Mouse (Mus musculus) lung, postnatal 36 days (tissue): ENCODE measurements around the gene Apoc2.

Source experiments
- DNase-seq: peaks from one replicate; pipeline ENCODE4 v3.0.0; 2022; ENCODE audit warnings: mixed read lengths

The Apoc2 gene

GRCm38 (mm10) chr7:19676662-19677061, 1.1 kb downstream of the Apoc2 start:
- no peak for DNase-seq

GRCm38 (mm10) chr7:19675824-19676223, 1.9 kb downstream of the Apoc2 start:
- no peak for DNase-seq

GRCm38 (mm10) chr7:19673083-19673699, 4.5 kb downstream of the Apoc2 start:
- no peak for DNase-seq

- DNase-seq: no peak
Observed at GRCm38 (mm10) chr7:19671511-19671910, 6.2 kb downstream of the Apoc2 start.

GRCm38 (mm10) chr7:19668947-19669721, 8.6 kb downstream of the Apoc2 start:
- DNase-seq: peak; percentile 98

- no peak for DNase-seq
Observed at GRCm38 (mm10) chr7:19667434-19667833, 10.3 kb downstream of the Apoc2 start.

GRCm38 (mm10) chr7:19666750-19667149, 11.0 kb downstream of the Apoc2 start:
- DNase-seq: no peak

- DNase-seq: peak; percentile 98
Observed at GRCm38 (mm10) chr7:19664955-19665841, 12.5 kb downstream of the Apoc2 start, which contains the start of gene Clptm1. TSS of gene Clptm1 (minus strand) at chr7:19665033.

- no peak for DNase-seq
Observed at GRCm38 (mm10) chr7:19664455-19664954, 13.2 kb downstream of the Apoc2 start.

- no peak for DNase-seq
Observed at GRCm38 (mm10) chr7:19663940-19664339, 13.8 kb downstream of the Apoc2 start.

GRCm38 (mm10) chr7:19652614-19653013, 25.1 kb downstream of the Apoc2 start:
- DNase-seq: no peak

- DNase-seq: peak; percentile 47
Observed at GRCm38 (mm10) chr7:19651063-19651786, 26.5 kb downstream of the Apoc2 start.

GRCm38 (mm10) chr7:19641223-19641622, 36.5 kb downstream of the Apoc2 start:
- DNase-seq: no peak

- no peak for DNase-seq
Observed at GRCm38 (mm10) chr7:19635074-19635827, 42.5 kb downstream of the Apoc2 start.

- no peak for DNase-seq
Observed at GRCm38 (mm10) chr7:19634591-19634990, 43.1 kb downstream of the Apoc2 start.

GRCm38 (mm10) chr7:19633855-19634254, 43.9 kb downstream of the Apoc2 start:
- no peak for DNase-seq

GRCm38 (mm10) chr7:19633197-19633596, 44.5 kb downstream of the Apoc2 start:
- DNase-seq: no peak

GRCm38 (mm10) chr7:19632720-19633119, 45.0 kb downstream of the Apoc2 start:
- DNase-seq: no peak

- no peak for DNase-seq
Observed at GRCm38 (mm10) chr7:19632275-19632674, 45.5 kb downstream of the Apoc2 start.

- DNase-seq: peak; percentile 95
Observed at GRCm38 (mm10) chr7:19629361-19629734, 48.4 kb downstream of the Apoc2 start, which contains the start of gene Relb. TSS of gene Relb (minus strand) at chr7:19629438.

GRCm38 (mm10) chr7:19628536-19629360, 49.0 kb downstream of the Apoc2 start:
- peak; percentile 99 for DNase-seq
